Mouse (Mus musculus) right cerebral cortex, postnatal 36 days (tissue): ENCODE results near the gene Vmn1r40.

Source experiments
- DNase-seq, 2 experiments: peaks; one replicate each; pipeline ENCODE4 v3.0.0; 2022; ENCODE audit warnings: low spot score in 2 of 2, mixed read lengths in 1 of 2

Gene Vmn1r40

GRCm38 (mm10) chr6:89707240-89707639 lies at the start of gene Vmn1r40:
Gene Vmn1r40, plus strand, starts transcription at chr6:89707540.
- DNase-seq = no peak

- no peak for DNase-seq
These were observed 49.0 kb upstream of the Vmn1r40 start for GRCm38 (mm10) chr6:89658342-89658741.

GRCm38 (mm10) chr6:89658931-89659330 lies 48.4 kb upstream of the Vmn1r40 start:
- no peak for DNase-seq

- peak in 1 of 2 experiments; percentile 30 for DNase-seq
These were observed 47.5 kb upstream of the Vmn1r40 start for GRCm38 (mm10) chr6:89659692-89660423.

DNA sequence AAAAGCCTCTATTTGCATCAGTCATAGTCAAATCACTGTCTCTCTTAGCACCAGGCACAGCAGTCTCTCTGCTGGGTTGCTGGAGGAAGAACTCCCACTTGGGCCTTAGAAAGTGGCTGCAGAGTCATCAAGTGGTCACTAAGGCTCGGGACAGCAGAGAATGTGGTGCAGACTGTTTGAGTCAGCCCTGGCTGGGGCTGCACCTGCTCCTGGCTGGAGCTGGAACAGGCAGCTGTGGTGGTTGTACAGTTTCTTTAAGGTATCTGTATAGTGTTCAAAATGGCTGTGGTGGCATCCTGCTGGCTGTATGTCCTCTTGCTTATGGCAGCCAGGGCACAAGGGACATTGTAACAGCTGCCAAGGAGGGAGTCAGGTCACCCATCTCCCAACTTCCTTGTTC lies 46.9 kb upstream of the Vmn1r40 start:
- no peak for DNase-seq

DNA sequence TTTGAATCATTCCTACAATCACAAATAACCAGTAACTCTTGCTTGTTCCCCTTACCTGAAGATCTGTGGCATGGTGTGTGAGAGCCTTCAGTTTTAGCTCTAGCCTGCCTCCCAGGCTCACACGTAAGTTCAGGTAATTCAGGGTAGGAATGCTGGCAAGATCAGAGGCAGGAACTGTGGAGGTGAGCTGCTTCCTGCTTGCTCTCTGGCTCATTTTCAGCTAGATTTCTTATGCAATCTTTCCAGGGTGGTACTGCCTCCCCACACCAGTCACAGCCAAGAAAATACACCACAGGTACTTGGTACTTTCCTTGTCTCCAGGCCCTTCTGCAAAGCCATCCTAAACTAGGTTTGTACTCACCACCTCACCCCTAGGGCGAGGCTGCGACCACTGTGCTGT lies 44.8 kb upstream of the Vmn1r40 start:
- DNase-seq = no peak

DNA sequence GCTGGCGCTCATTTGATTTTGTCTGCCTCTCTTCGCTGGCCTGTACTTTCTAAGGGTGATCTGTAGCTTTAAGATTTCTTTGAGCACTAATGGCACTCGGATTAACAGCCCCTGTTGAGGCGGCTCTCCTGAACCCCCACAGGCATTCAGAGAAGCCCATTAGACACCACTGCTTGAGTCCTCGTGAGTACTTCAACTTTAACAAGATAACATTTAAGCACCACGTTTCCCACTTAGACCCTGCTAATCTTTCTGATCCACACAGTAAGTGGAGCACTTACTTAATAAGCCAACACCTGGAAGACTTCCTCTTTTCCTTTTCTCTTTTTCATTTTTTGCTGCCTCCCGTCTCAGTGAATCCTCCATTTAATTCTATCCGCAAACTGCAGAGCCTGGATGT lies 42.2 kb upstream of the Vmn1r40 start:
- no peak for DNase-seq

DNA sequence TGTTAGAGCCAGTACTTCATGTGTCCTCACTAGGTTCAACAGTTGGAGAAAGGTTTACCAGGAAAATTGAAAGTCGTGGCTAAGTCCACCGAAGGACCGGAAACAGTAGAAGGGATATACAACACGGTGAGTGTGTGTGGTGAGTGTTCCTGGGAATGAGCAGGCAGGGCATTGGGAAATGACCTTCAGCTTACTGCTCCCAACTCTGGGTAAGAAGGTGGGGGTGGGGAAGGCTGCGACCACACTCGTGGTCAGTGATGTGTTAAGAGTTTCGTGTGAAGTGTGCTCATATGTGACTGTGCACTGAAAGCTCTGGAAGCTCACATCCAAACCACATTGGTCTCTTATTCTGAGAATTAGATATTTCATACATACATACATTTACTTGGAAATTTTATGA lies 41.7 kb upstream of the Vmn1r40 start:
- DNase-seq = no peak

GRCm38 (mm10) chr6:89666976-89667375 lies 40.4 kb upstream of the Vmn1r40 start:
- DNase-seq = no peak

DNA sequence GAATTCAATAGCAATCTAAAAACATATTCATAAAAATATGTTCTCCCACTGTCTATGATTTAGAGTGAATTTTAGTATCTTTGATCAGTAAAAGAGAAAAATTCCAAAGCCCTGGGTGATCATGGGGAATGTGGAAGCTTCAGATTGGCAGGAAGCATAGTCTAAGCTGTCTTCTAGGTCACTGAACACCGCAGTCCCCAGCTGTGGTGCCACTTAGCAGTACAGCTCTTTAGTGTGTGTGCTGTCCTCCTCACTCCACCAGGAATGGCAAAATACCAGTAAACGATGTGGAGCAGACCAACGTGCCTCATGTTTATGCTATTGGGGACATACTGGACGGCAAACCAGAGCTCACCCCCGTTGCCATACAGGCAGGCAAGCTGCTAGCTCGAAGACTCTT lies 37.8 kb upstream of the Vmn1r40 start:
- no peak for DNase-seq

DNA sequence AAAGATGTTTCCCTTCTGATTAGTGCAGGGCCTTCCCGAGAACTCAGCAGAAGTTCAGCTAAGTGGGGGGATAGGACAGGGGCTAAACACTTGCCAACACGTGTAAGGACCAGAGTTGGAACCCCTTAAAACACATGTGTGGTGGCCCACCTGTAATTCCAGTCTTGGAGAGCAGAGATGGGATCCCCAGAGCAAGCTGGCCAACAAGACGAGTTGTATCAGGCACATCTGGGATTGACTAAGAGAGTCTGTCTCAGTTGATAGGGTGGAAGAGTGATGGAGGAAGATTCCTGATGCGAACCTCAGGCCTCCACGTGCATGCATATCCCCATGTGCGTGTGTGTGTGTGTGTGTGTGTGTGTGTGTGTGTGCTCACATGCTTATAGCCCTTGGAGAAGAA lies 35.9 kb upstream of the Vmn1r40 start:
- DNase-seq = peak in 1 of 2 experiments; percentile 0

DNA sequence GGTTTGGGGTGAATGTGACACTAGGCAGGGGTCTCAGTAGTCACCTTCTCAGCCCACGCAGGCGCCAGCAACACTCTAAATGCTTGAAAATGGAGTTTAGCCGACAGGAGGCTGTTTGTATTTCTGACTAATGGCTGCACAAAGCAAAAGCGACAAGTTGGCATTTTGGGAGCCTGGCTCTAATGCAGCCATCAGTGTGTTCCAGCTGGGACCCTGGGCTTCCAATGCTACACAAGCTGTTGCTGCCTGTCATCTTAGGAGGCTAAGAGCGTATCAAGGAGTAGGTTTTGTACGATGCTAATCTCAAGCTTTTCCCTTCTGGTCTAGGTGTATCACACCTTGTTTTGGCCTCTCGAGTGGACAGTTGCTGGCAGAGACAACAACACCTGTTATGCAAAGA lies 34.7 kb upstream of the Vmn1r40 start:
- DNase-seq = peak in 1 of 2 experiments; percentile 0

GRCm38 (mm10) chr6:89673135-89673780 lies 34.1 kb upstream of the Vmn1r40 start:
- peak in 1 of 2 experiments; percentile 0 for DNase-seq

DNA sequence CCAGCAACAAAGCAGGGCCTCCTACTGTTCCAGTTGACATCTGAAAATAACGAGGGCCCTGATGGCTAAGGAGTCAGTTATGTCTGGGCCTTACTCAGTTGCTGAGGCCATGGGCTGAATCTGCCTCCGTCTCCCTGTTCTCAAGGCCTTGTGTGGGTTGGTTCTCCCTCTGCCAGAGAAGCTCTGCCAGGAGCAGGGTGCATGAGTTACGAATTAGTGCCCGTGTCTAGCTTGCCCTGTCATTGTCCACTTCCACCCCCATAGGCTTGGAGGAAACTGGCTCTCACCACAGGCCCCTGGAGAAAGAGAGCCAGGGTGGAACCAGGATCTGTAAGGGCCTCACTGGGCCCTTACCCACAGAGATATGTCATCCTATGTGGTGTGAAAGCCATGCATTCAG lies 28.8 kb upstream of the Vmn1r40 start:
- no peak for DNase-seq

DNA sequence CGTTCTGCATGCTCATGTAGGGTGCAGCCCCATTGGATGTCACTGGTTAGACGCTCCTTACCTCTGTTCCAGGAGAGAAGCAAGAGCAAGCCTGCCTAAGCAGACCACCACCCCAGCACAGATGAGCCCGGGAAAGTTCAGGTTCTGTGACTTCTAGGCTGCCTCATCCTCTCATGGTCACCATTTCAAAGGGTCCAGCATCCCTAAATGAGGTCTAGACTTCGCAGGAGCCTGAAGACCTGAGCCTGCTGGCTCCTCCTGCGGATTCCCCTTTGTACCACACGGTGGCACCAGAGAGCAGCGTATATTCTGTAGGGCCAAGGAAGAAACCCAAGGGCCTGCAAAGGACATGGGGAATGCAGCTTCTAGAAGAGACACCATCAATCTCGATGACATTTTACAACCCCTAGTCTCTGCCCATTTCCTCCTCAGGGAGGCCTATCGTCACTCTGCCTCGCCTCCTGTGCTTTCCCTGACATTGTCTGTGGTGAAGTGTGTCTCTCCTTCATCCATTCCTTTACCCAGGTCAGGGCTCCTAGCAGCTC lies 28.0 kb upstream of the Vmn1r40 start:
- peak; percentile 49 to 54 for DNase-seq

- peak; percentile 58 to 66 for DNase-seq
These were observed 27.2 kb upstream of the Vmn1r40 start for GRCm38 (mm10) chr6:89680155-89680554.

DNA sequence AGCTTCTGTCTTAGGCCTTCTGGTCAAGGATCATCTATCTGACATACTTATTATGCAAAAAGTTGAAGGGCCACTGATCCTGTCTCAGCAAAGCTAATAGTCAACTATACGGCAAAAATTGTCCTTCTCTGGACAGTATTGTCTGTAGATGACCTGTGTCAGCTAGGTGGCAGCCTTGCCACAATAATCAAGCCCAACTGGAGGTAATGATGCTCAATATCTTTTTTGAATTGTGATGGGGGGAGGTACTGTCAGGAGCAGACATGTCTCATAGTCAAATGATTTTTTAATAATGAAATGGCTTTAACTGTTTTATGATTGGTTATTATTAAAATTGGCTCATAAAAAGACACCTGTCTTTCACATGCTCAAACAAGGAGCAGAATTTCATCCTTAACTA lies 23.1 kb upstream of the Vmn1r40 start:
- no peak for DNase-seq

DNA sequence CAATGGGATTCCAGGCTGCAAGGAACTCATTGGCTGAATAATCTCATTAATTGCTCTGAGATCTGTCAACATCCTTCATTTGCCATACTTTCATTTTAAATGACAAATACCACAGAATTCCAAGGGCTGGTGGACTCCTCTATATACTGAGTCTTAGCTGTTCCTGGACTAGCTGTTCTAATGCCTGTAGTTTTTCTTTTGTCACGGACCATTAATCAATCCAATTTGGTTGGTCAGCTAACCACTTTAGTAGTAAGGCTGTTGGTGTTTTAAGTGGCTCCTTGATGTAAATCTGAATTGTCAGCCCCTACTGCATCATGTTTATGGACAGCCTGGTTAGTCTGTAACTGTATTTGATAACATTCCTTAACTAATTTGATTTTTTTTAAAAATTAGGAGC lies 20.2 kb upstream of the Vmn1r40 start:
- no peak for DNase-seq

GRCm38 (mm10) chr6:89706624-89707023 lies 716 bp upstream of the Vmn1r40 start:
- DNase-seq = no peak

DNA sequence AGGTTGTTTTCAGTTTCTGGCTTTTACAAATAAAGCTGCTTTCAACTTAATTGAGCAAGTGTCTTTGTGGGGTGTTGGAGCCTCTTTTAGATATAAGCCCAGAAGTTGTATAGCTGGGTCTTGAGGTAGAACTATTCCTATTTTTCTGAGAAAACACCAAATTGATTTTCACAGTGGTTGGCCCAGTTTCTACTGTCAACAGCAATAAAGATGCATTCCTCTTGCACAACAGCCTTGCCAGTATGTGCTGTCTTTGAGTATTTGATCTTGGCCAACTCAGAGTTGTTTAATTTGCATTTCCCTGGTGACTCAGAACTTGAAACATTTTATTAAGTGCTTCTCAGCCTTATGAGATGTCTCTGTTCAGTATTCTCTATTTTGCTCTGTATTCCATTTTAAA lies 10.7 kb downstream of the Vmn1r40 start:
- no peak for DNase-seq

DNA sequence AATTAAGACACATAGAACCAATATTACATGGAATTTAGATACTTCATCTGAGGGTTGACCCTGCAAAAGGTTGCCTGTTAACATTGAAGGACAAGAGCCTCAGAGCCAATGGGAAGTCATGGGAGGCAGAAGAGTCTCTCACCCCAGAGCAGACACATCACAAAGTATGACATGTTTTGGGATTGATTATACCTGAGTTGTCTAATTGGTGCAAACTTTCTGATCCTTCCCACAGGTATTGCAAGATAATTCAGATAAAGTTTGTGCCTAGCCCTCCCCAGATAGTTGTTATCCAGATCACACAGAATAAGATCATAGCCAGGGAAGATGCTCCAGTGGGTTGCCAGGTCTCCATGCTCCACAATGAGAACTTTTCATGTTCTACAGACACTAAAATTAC lies 33.1 kb downstream of the Vmn1r40 start, which contains the start of gene Vmn1r41:
TSS of gene Vmn1r41 (plus strand) at position 301 of the 400 bp plus-strand sequence.
- DNase-seq = no peak

GRCm38 (mm10) chr6:89742811-89743210 lies 35.5 kb downstream of the Vmn1r40 start:
- no peak for DNase-seq
